In genomic region chr6:140973732-140974131, GRCm38 (mm10) we compare ENCODE assay signal across 27 mouse cellular contexts.
DNase-seq lines count a peak whose midpoint lies in the region; ATAC-seq and TF ChIP-seq lines count a peak whose summit lies in the region.
"Had no signal": no experiment of that assay in that cellular context is flagged by ENCODE, and none has a peak within 500 bp of the region (broad histone marks: within the 10 kb centered on the region; RNA-seq: fewer than 3 reads in every experiment).

No protein-coding gene starts in this region.

- no peak for ATAC-seq in embryonic facial prominence, embryonic 14.5 days (ENCODE audit: low read depth)
- peak; percentile 59; the same call in 1 of the 2 replicates for ATAC-seq in hindbrain, embryonic 11.5 days (ENCODE audit: low FRiP score)
- ATAC-seq in hindbrain, embryonic 13.5 days (ENCODE audit: low FRiP score), result no peak
- ATAC-seq in midbrain, embryonic 11.5 days (ENCODE audit: low FRiP score), result peak; percentile 54; the same call in 1 of the 2 replicates
- ATAC-seq in midbrain, postnatal 0 days (ENCODE audit: low FRiP score), result no peak
- no peak for ATAC-seq in stomach, postnatal 0 days (ENCODE audit: low FRiP score, low TSS enrichment)
- ATAC-seq: activated CD4-positive, CD25-positive, alpha-beta regulatory T cell, adult 4 months; inflammation-experienced regulatory T-cells, adult 6 months; lung, postnatal 0 days had no signal

- TF ChIP-seq CTCF in midbrain, postnatal 0 days (IDR thresholded peaks at IDR 0.05), result no peak
- no peak for TF ChIP-seq CTCF in stomach, postnatal 0 days (IDR thresholded peaks at IDR 0.05; ENCODE audit: low read depth)

- 40% methylated on average over 6 of the region's 6 CpGs for WGBS in embryonic facial prominence, embryonic 14.5 days
- 80% methylated on average over 6 of the region's 6 CpGs for WGBS in embryonic facial prominence, embryonic 10.5 days
- WGBS in hindbrain, embryonic 11.5 days, result 75% methylated on average over 6 of the region's 6 CpGs
- WGBS in hindbrain, embryonic 13.5 days, result 61% methylated on average over 6 of the region's 6 CpGs
- 77% methylated on average over 6 of the region's 6 CpGs for WGBS in midbrain, embryonic 11.5 days
- WGBS in midbrain, postnatal 0 days, result 50% methylated on average over 6 of the region's 6 CpGs
- WGBS in stomach, postnatal 0 days, result 45% methylated on average over 6 of the region's 6 CpGs

- no peaks in the 10 kb centered on the region for H3K36me3 ChIP-seq in embryonic facial prominence, embryonic 14.5 days (ENCODE audit: control insufficient read depth, insufficient read depth, low read length)
- no peaks in the 10 kb centered on the region for H3K36me3 ChIP-seq in embryonic facial prominence, embryonic 10.5 days (replicated peaks)
- H3K36me3 ChIP-seq in hindbrain, embryonic 11.5 days (ENCODE audit: control insufficient read depth, insufficient read depth, low read length), result no peaks in the 10 kb centered on the region
- no peaks in the 10 kb centered on the region for H3K36me3 ChIP-seq in hindbrain, embryonic 13.5 days
- H3K36me3 ChIP-seq in midbrain, embryonic 11.5 days (ENCODE audit: control insufficient read depth, insufficient read depth, low read length), result no peaks in the 10 kb centered on the region
- H3K36me3 ChIP-seq in midbrain, postnatal 0 days (ENCODE audit: insufficient read depth, low read length), result no peaks in the 10 kb centered on the region
- H3K36me3 ChIP-seq in stomach, postnatal 0 days (ENCODE audit: control insufficient read depth, insufficient read depth, low read length), result no peaks in the 10 kb centered on the region
- H3K36me3 ChIP-seq: embryonic facial prominence, embryonic 12.5 days; heart, embryonic 10.5 days; limb, embryonic 10.5 days; liver, embryonic 15.5 days had no signal

- H3K4me2 ChIP-seq in embryonic facial prominence, embryonic 14.5 days (ENCODE audit: low read depth, low read length), result no peak overlapping the region
- no peak overlapping the region for H3K4me2 ChIP-seq in hindbrain, embryonic 11.5 days (replicated peaks; ENCODE audit: low read depth, low read length)
- H3K4me2 ChIP-seq in hindbrain, embryonic 13.5 days, result no peak overlapping the region
- H3K4me2 ChIP-seq in midbrain, embryonic 11.5 days, result no peak overlapping the region
- no peak overlapping the region for H3K4me2 ChIP-seq in midbrain, postnatal 0 days (ENCODE audit: low read depth, low read length, poor library complexity, severe bottlenecking)
- H3K4me2 ChIP-seq in stomach, postnatal 0 days (replicated peaks; ENCODE audit: low read depth), result no peak overlapping the region
- H3K4me2 ChIP-seq: embryonic facial prominence, embryonic 12.5 days; liver, embryonic 15.5 days had no signal

- 0 out of 2 replicates have a peak, but pooled peaks cover 7% of the 10 kb centered on the region for H3K4me1 ChIP-seq in embryonic facial prominence, embryonic 14.5 days (ENCODE audit: control insufficient read depth, insufficient read depth, low read length)
- no peaks in the 10 kb centered on the region for H3K4me1 ChIP-seq in embryonic facial prominence, embryonic 10.5 days
- H3K4me1 ChIP-seq in hindbrain, embryonic 11.5 days (replicated peaks; ENCODE audit: control insufficient read depth, insufficient read depth, low read length), result no peaks in the 10 kb centered on the region
- H3K4me1 ChIP-seq in hindbrain, embryonic 13.5 days (replicated peaks), result no peaks in the 10 kb centered on the region
- H3K4me1 ChIP-seq in midbrain, embryonic 11.5 days (ENCODE audit: control insufficient read depth, insufficient read depth, low read length), result no peaks in the 10 kb centered on the region
- H3K4me1 ChIP-seq in midbrain, postnatal 0 days (ENCODE audit: insufficient read depth, low read length), result no peaks in the 10 kb centered on the region
- H3K4me1 ChIP-seq in stomach, postnatal 0 days (replicated peaks; ENCODE audit: control insufficient read depth, insufficient read depth), result no peaks in the 10 kb centered on the region
- H3K4me1 ChIP-seq: heart, embryonic 10.5 days; limb, embryonic 10.5 days; liver, embryonic 15.5 days had no signal

- no peaks in the 10 kb centered on the region for H3K9me3 ChIP-seq in embryonic facial prominence, embryonic 14.5 days (ENCODE audit: control insufficient read depth, low read length)
- H3K9me3 ChIP-seq in embryonic facial prominence, embryonic 10.5 days, result 0 out of 2 replicates have a peak, but pooled peaks cover 5% of the 10 kb centered on the region
- no peaks in the 10 kb centered on the region for H3K9me3 ChIP-seq in hindbrain, embryonic 11.5 days (ENCODE audit: control insufficient read depth, low read length)
- H3K9me3 ChIP-seq in hindbrain, embryonic 13.5 days, result no peaks in the 10 kb centered on the region
- no peaks in the 10 kb centered on the region for H3K9me3 ChIP-seq in midbrain, embryonic 11.5 days (ENCODE audit: control insufficient read depth, low read length)
- H3K9me3 ChIP-seq in midbrain, postnatal 0 days (ENCODE audit: low read length), result no peaks in the 10 kb centered on the region
- H3K9me3 ChIP-seq in stomach, postnatal 0 days (ENCODE audit: control insufficient read depth, low read length), result no peaks in the 10 kb centered on the region
- H3K9me3 ChIP-seq: heart, embryonic 10.5 days; limb, embryonic 10.5 days had no signal

- no peak for TF ChIP-seq EP300 in stomach, postnatal 0 days (optimal IDR thresholded peaks at IDR 0.05)

- H3K4me3 ChIP-seq in embryonic facial prominence, embryonic 14.5 days (ENCODE audit: low read depth, low read length), result no peak overlapping the region
- H3K4me3 ChIP-seq in embryonic facial prominence, embryonic 10.5 days, result no peak overlapping the region
- H3K4me3 ChIP-seq in hindbrain, embryonic 11.5 days (ENCODE audit: low read depth, low read length), result no peak overlapping the region
- no peak overlapping the region for H3K4me3 ChIP-seq in hindbrain, embryonic 13.5 days
- no peak overlapping the region for H3K4me3 ChIP-seq in midbrain, embryonic 11.5 days (ENCODE audit: low read depth, low read length)
- H3K4me3 ChIP-seq in midbrain, postnatal 0 days (ENCODE audit: low read depth, low read length), result no peak overlapping the region
- no peak overlapping the region for H3K4me3 ChIP-seq in stomach, postnatal 0 days (ENCODE audit: low read depth, low read length)
- H3K4me3 ChIP-seq: embryonic facial prominence, embryonic 12.5 days; erythroblast, embryonic 14.5 days; heart, embryonic 10.5 days; layer of hippocampus, adult 2 months; limb, embryonic 10.5 days; liver, embryonic 15.5 days had no signal

- no peaks in the 10 kb centered on the region for H3K27me3 ChIP-seq in embryonic facial prominence, embryonic 14.5 days (replicated peaks; ENCODE audit: control insufficient read depth, insufficient read depth, low read length)
- H3K27me3 ChIP-seq in embryonic facial prominence, embryonic 10.5 days (replicated peaks; ENCODE audit: low read depth, poor library complexity, severe bottlenecking), result no peaks in the 10 kb centered on the region
- no peaks in the 10 kb centered on the region for H3K27me3 ChIP-seq in hindbrain, embryonic 11.5 days (ENCODE audit: control insufficient read depth, insufficient read depth, low read length)
- H3K27me3 ChIP-seq in hindbrain, embryonic 13.5 days, result no peaks in the 10 kb centered on the region
- H3K27me3 ChIP-seq in midbrain, embryonic 11.5 days (ENCODE audit: control insufficient read depth, insufficient read depth, low read length), result no peaks in the 10 kb centered on the region
- H3K27me3 ChIP-seq in midbrain, postnatal 0 days (ENCODE audit: insufficient read depth, low read length), result no peaks in the 10 kb centered on the region
- H3K27me3 ChIP-seq in stomach, postnatal 0 days (ENCODE audit: control insufficient read depth, insufficient read depth, low read length), result no peaks in the 10 kb centered on the region
- H3K27me3 ChIP-seq: embryonic facial prominence, embryonic 12.5 days; liver, embryonic 15.5 days had no signal

- no peak overlapping the region for H3K9ac ChIP-seq in embryonic facial prominence, embryonic 14.5 days (ENCODE audit: low read depth, low read length)
- no peak overlapping the region for H3K9ac ChIP-seq in hindbrain, embryonic 11.5 days (ENCODE audit: low read depth, low read length)
- H3K9ac ChIP-seq in hindbrain, embryonic 13.5 days, result no peak overlapping the region
- no peak overlapping the region for H3K9ac ChIP-seq in midbrain, embryonic 11.5 days (ENCODE audit: low read length)
- no peak overlapping the region for H3K9ac ChIP-seq in midbrain, postnatal 0 days (replicated peaks; ENCODE audit: low read length, poor library complexity, severe bottlenecking)
- no peak overlapping the region for H3K9ac ChIP-seq in stomach, postnatal 0 days (ENCODE audit: low read length)
- H3K9ac ChIP-seq: embryonic facial prominence, embryonic 12.5 days; liver, embryonic 15.5 days had no signal

- H3K27ac ChIP-seq in embryonic facial prominence, embryonic 14.5 days (replicated peaks; ENCODE audit: low read depth, low read length), result no peak overlapping the region
- H3K27ac ChIP-seq in embryonic facial prominence, embryonic 10.5 days (replicated peaks), result no peak overlapping the region
- H3K27ac ChIP-seq in hindbrain, embryonic 11.5 days (ENCODE audit: low read depth, low read length), result no peak overlapping the region
- H3K27ac ChIP-seq in hindbrain, embryonic 13.5 days, result no peak overlapping the region
- no peak overlapping the region for H3K27ac ChIP-seq in midbrain, embryonic 11.5 days (ENCODE audit: low read depth, low read length)
- no peak overlapping the region for H3K27ac ChIP-seq in midbrain, postnatal 0 days (ENCODE audit: low read depth, low read length)
- H3K27ac ChIP-seq in stomach, postnatal 0 days (replicated peaks), result no peak overlapping the region
- H3K27ac ChIP-seq: heart, embryonic 10.5 days; layer of hippocampus, adult 2 months; limb, embryonic 10.5 days; liver, embryonic 15.5 days had no signal

- peak; percentile 24 for DNase-seq in embryonic facial prominence, embryonic 14.5 days (ENCODE audit: low spot score)
- DNase-seq in embryonic facial prominence, embryonic 10.5 days (ENCODE audit: low spot score), result no peak
- no peak for DNase-seq in hindbrain, embryonic 11.5 days (ENCODE audit: low spot score)
- peak; percentile 80 for DNase-seq in midbrain, embryonic 11.5 days (ENCODE audit: low spot score, missing footprints)
- DNase-seq in midbrain, postnatal 0 days (ENCODE audit: low spot score), result no peak
- DNase-seq in stomach, postnatal 0 days (ENCODE audit: low spot score), result no peak
- DNase-seq: adrenal gland, adult 8-10 months; cerebellum, adult 18-20 months; cerebellum, postnatal 14 days; heart, postnatal 4 days; kidney, adult 8-10 months; kidney, postnatal 14 days; liver; right cerebral cortex, adult 18-20 months; right cerebral cortex, postnatal 4 days; thymus, adult 18-20 months; thymus, postnatal 36 days had no signal

Comparison
In these comparisons a context has a peak if more than half of its experiments do, and no peak if none do; other contexts are left out.
1. ATAC-seq: peak in hindbrain, embryonic 11.5 days (single experiment) and midbrain, embryonic 11.5 days (single experiment); none in embryonic facial prominence, embryonic 14.5 days (single experiment), hindbrain, embryonic 13.5 days (single experiment), midbrain, postnatal 0 days (single experiment) and stomach, postnatal 0 days (single experiment).
2. DNase-seq: peak in embryonic facial prominence, embryonic 14.5 days (single experiment) and midbrain, embryonic 11.5 days (single experiment); none in embryonic facial prominence, embryonic 10.5 days (single experiment), hindbrain, embryonic 11.5 days (single experiment), midbrain, postnatal 0 days (single experiment) and stomach, postnatal 0 days (single experiment).